Mouse (Mus musculus) C2C12 (cell line): ENCODE results near the gene Sardh. TPM values are rescaled to one million over a fixed set of nuclear protein-coding genes. Genes with fewer than 3 reads are reported as not detected.

Source experiments
- H3K27me3 ChIP-seq: one replicate; pipeline ENCODE4 v1.6.1; 2011; ENCODE audit not compliant: control insufficient read depth, insufficient read depth, insufficient read length
- H3K36me3 ChIP-seq: one replicate; pipeline ENCODE4 v1.6.1; 2011; ENCODE audit not compliant: control insufficient read depth, insufficient read depth
- H3K4me3 ChIP-seq: one replicate; pipeline ENCODE4 v1.5.1; 2011; ENCODE audit warnings: mild to moderate bottlenecking, control low read depth; ENCODE audit not compliant: poor library complexity, insufficient read depth, severe bottlenecking
- H3K79me2 ChIP-seq: one replicate; pipeline ENCODE4 v1.6.1; 2011; ENCODE audit not compliant: control insufficient read depth, insufficient read depth
- H3K79me3 ChIP-seq: one replicate; pipeline ENCODE4 v1.6.1; 2011; ENCODE audit warnings: low read depth, control low read depth
- H3ac ChIP-seq: one replicate; pipeline ENCODE3; 2011; ENCODE audit warnings: low read depth; ENCODE audit not compliant: control insufficient read depth, insufficient read length
- CEBPB ChIP-seq: IDR thresholded peaks from one replicate; pipeline ENCODE4 v1.6.1; 2011; ENCODE audit warnings: low read depth, mild to moderate bottlenecking, control low read depth, moderate library complexity
- CTCF ChIP-seq: IDR thresholded peaks from one replicate; pipeline ENCODE4 v1.5.1; 2011; ENCODE audit not compliant: control insufficient read depth, insufficient read depth, insufficient read length
- FOSL1 ChIP-seq: IDR thresholded peaks from one replicate; pipeline ENCODE4 v1.8.0; 2011; ENCODE audit warnings: mild to moderate bottlenecking, low read length; ENCODE audit not compliant: poor library complexity, insufficient read depth, severe bottlenecking
- MAX ChIP-seq: IDR thresholded peaks from one replicate; pipeline ENCODE4 v1.6.1; 2011; ENCODE audit warnings: mild to moderate bottlenecking, control low read depth
- MYOD1 ChIP-seq: IDR thresholded peaks from one replicate; pipeline ENCODE4 v1.6.1; 2011; ENCODE audit warnings: low read depth; ENCODE audit not compliant: control insufficient read depth, insufficient read length
- MYOG ChIP-seq: IDR thresholded peaks from one replicate; pipeline ENCODE4 v1.6.1; 2011; ENCODE audit not compliant: control insufficient read depth, insufficient read length; ENCODE audit errors: extremely low read depth
- USF1 ChIP-seq: IDR thresholded peaks from one replicate; pipeline ENCODE4 v1.6.1; 2011; ENCODE audit warnings: low read depth, mild to moderate bottlenecking, control low read depth, moderate library complexity
- polyA plus RNA-seq: library from polyadenylated mRNA; unstranded; fragments of >200 nt; fragmentation: generic; extraction: Trizol; gene quantifications from one replicate; pipeline ENCODE4 v1.2.1, GENCODE M21; 2012; ENCODE audit warnings: missing spikeins

Sardh gene
- polyA plus RNA-seq, 1 experiment = 8.7 TPM

DNA sequence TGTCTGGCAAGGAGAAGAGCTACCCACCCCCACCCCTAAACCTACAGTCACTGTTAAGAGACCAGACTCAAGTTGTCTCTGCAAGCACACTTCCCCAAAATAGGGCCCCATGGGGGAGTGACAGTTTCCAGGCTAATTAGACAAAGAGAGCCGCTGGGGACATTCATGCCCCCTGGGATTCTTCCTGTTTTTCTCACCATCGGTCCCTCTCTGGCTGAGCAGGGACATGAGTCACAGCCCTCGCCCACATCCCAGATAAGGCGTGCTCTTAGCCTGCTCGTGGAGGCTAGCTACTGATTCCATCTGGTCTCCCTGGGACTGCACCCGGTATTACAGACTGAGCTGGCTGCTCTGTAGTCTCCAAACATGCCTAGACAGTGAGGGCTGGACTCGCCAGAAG, 15.8 kb downstream of the Sardh start:
- TF ChIP-seq MYOD1 (no peak), CTCF (no peak), MAX (peak; percentile 21), FOSL1 (peak; percentile 4)
- Histone ChIP-seq H3K27me3 (no peaks in the 10 kb centered on the region), H3K36me3 (no peaks in the 10 kb centered on the region), H3K79me3 (no peaks in the 10 kb centered on the region), H3ac (no peak overlapping the region), H3K79me2 (no peaks in the 10 kb centered on the region), H3K4me3 (no peak overlapping the region)

DNA sequence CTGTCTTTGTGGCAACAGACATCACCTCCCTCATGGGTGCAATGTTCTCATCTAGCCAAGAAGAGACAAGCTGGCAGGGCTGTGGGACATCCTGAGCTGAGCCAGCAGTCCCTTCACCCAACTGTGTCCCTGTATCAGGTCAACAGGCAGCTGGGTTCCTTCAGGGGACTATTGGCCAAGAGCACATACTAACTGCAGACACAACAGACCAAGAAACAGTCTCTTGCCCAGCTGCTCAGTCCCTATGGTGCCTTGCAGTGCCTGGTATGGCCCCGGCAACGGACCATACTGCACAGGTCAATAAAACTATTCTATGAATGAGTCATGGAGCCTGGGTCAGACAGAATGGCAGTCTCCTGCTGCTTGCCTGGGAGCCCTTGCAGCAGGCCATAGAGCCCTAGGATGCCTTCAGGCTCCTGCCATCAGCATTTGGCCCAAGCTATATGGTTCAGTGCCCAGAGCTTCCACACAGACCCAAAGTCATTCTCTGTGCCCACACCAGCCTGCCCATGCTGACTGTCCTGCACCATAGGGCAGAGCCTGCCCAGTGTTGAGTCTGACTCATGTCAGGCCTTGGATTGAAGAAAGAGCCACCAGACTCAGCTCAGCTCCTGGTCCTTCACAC, 18.5 kb downstream of the Sardh start:
- no peak overlapping the region for H3ac ChIP-seq
- TF ChIP-seq CTCF = no peak
- TF ChIP-seq CEBPB = no peak
- no peak for TF ChIP-seq MYOG
- no peak for TF ChIP-seq FOSL1
- TF ChIP-seq MAX = no peak
- H3K79me3 ChIP-seq = no peaks in the 10 kb centered on the region
- no peaks in the 10 kb centered on the region for H3K36me3 ChIP-seq
- H3K27me3 ChIP-seq = no peaks in the 10 kb centered on the region
- H3K4me3 ChIP-seq = no peak overlapping the region
- H3K79me2 ChIP-seq = no peaks in the 10 kb centered on the region

DNA sequence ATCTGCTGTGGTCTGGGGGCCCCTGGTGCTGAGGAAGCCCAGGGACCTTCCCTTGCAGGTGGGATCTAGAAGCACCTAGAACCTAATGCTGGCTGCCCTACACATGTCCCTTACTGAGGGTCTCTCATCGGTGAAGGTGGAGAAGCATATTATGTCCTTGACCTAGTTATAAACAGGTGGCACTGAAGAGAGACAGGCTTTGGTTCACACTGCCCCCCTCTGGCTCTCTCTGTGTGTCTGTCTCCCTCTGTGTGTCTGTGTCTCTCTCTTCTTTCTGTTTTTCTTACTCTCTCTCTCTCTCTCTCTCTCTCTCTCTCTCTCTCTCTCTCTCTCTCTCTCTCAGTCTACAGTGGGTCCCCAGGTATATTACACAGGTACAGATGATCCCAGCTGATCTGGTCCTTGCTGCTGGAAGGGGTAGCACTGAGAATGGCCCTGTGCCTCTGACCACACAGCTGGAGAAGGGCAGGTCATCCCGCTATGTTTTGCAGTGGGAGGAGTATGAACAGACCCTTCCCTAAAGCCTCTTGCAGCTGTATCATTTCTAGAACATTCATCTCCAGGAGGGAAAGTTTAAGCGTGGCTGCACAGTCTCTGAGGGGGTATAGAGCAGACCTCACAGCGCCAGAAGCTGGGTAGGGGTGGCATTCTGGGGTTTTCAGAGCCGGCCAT, 19.2 kb downstream of the Sardh start:
- Histone ChIP-seq H3K79me3 (no peaks in the 10 kb centered on the region), H3ac (no peak overlapping the region), H3K79me2 (no peaks in the 10 kb centered on the region), H3K4me3 (no peak overlapping the region), H3K27me3 (no peaks in the 10 kb centered on the region), H3K36me3 (no peaks in the 10 kb centered on the region)
- no peak for TF ChIP-seq MYOG
- TF ChIP-seq FOSL1 = no peak
- TF ChIP-seq USF1 = no peak
- TF ChIP-seq CTCF = no peak
- no peak for TF ChIP-seq MYOD1
- no peak for TF ChIP-seq CEBPB
- no peak for TF ChIP-seq MAX

DNA sequence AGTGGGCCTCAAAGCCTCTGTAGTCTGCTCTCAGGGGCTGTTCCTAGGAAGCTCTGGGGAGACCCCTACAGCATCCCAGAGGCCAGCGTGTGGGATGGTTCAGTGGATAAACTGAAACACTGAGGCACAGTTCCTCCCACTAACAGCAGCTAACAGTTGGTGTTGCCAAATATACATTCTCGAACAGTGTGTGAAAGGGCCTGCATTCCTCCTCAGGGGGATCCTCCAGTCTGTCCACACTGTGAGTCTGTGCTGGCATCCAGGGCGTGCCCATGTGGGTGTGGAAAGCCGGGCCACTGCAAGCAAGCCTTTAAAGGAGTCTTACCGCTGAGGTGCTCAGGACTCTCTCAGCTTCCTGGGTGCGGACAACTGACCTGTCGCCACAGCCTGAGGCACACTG, 21.6 kb downstream of the Sardh start:
- H3K4me3 ChIP-seq = no peak overlapping the region
- H3ac ChIP-seq = no peak overlapping the region
- no peaks in the 10 kb centered on the region for H3K79me2 ChIP-seq
- TF ChIP-seq MYOD1 = no peak
- no peak for TF ChIP-seq MAX
- no peak for TF ChIP-seq CTCF
- no peak for TF ChIP-seq MYOG
- no peak for TF ChIP-seq USF1
- no peak for TF ChIP-seq FOSL1
- no peak for TF ChIP-seq CEBPB
- no peaks in the 10 kb centered on the region for H3K79me3 ChIP-seq
- H3K27me3 ChIP-seq = no peaks in the 10 kb centered on the region
- H3K36me3 ChIP-seq = no peaks in the 10 kb centered on the region

DNA sequence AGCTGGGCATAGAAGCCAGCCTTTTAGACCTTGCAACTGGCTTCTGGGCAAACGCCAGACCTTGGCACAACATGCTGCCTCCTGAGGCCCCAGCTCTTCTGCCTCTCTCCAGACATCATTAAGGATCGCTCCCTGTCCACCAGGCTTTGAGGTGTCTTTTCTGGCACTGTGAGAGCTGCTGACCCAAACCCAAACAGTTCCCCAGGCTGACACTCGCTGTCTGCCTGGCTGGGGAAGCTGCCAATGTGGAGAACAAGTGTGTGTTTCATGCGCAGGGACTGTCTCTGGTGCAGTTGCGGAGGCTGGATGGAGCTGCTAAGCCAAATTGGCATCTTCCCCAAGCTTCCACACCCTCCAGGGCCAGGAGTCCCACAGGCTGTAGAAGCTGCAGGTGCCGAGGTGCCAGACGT, 25.1 kb downstream of the Sardh start:
- no peak overlapping the region for H3K4me3 ChIP-seq
- no peak overlapping the region for H3ac ChIP-seq
- no peaks in the 10 kb centered on the region for H3K27me3 ChIP-seq
- no peaks in the 10 kb centered on the region for H3K36me3 ChIP-seq
- no peak for TF ChIP-seq MYOD1
- H3K79me3 ChIP-seq = no peaks in the 10 kb centered on the region
- no peaks in the 10 kb centered on the region for H3K79me2 ChIP-seq

DNA sequence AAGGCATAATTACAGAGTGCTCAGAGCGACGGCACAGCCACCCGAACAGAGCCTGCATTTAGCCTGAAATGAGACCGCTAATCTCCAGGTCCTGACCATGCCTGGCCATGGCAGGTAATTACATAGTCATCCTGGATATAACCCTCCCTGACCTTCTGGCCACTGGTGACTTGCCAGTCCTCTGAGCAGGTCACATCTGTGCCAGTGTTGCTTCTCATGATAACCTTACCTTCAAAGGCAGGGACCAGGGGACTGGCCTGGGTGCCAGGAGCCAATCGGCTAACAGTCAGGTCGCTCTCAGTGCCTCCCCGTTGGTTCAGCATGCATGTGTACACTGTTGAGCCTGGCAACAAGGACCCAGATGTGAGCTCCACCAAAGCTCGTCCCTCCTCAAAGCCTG, 29.6 kb downstream of the Sardh start:
- Histone ChIP-seq H3ac (no peak overlapping the region), H3K27me3 (no peaks in the 10 kb centered on the region), H3K79me2 (no peaks in the 10 kb centered on the region), H3K4me3 (no peak overlapping the region), H3K79me3 (no peaks in the 10 kb centered on the region), H3K36me3 (no peaks in the 10 kb centered on the region)
- TF ChIP-seq MAX (no peak), FOSL1 (no peak), USF1 (no peak), MYOG (no peak), CTCF (no peak), CEBPB (no peak), MYOD1 (no peak)
